Mouse (Mus musculus): ENCODE measurements around the gene Skint10. TPM values are rescaled to one million over a fixed set of nuclear protein-coding genes. Genes with fewer than 3 reads are reported as not detected.

Gene Skint10
- not detected for polyA plus RNA-seq (2017; shearing (Covaris generic))

DNA sequence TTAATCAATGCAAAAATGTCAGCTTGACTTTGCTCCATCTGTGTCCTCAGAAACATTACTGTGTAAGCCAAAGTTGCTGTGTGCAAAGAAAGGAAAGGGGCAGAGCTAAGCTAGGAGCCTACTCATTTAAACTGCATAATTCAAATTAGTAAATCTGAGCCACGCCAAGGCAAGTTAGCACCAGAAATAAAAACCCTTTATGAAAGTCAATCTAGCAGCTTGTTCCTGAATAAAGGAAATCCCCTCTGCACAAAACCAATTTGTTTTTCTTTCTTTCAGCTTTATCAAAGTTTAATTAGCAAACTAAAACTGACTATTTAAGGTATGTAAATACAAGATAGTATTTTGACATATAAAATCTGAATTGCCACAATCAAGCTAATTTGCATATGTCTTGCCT lies at the start of gene Skint10:
Gene Skint10, minus strand, starts transcription at position 101 of the 400 bp plus-strand sequence.

Other genes starting within 250 kb of the Skint10 start
- not detected for gene Skint2, start 217.7 kb downstream of the Skint10 start, polyA plus RNA-seq (2017; shearing (Covaris generic))

Measured in inflammation-experienced regulatory T-cells, adult 16 weeks (primary cell).